Mouse (Mus musculus) myocyte (in vitro differentiated cells): ENCODE data around the gene Aaas. TPM values are rescaled to one million over a fixed set of nuclear protein-coding genes. Genes with fewer than 3 reads are reported as not detected.

Experiments
- H3K27me3 ChIP-seq: one replicate; pipeline ENCODE4 v1.6.1; 2011; ENCODE audit not compliant: control insufficient read depth, insufficient read depth, insufficient read length
- H3K36me3 ChIP-seq: one replicate; pipeline ENCODE4 v1.6.1; 2011; ENCODE audit not compliant: control insufficient read depth, insufficient read depth
- H3K4me2 ChIP-seq: one replicate; pipeline ENCODE4 v1.6.1; 2011; ENCODE audit warnings: low read depth, control low read depth
- H3K4me3 ChIP-seq: one replicate; pipeline ENCODE4 v1.5.1; 2011; ENCODE audit warnings: mild to moderate bottlenecking, control low read depth, moderate library complexity
- H3K79me2 ChIP-seq: one replicate; pipeline ENCODE4 v1.6.1; 2011; ENCODE audit not compliant: control insufficient read depth, insufficient read depth
- H3ac ChIP-seq: one replicate; pipeline ENCODE4 v1.6.1; 2011; ENCODE audit not compliant: control insufficient read depth, insufficient read length
- CEBPB ChIP-seq: IDR thresholded peaks from 2 replicates; pipeline ENCODE4 v1.6.1; 2011; ENCODE audit warnings: mild to moderate bottlenecking, moderate library complexity; ENCODE audit not compliant: poor library complexity, insufficient read depth, severe bottlenecking
- E2F4 ChIP-seq: IDR thresholded peaks from one replicate; pipeline ENCODE4 v1.6.1; 2011; ENCODE audit warnings: mild to moderate bottlenecking, control low read depth, moderate library complexity; ENCODE audit not compliant: insufficient read depth
- MAX ChIP-seq: IDR thresholded peaks from one replicate; pipeline ENCODE4 v1.6.1; 2011; ENCODE audit warnings: low read depth, mild to moderate bottlenecking, control low read depth
- MYOD1 ChIP-seq, 3 experiments: IDR thresholded peaks; one replicate each; pipeline ENCODE4 v1.6.1; 2011; ENCODE audit warnings: control low read depth in 2 of 3, low read depth in 2 of 3, mild to moderate bottlenecking in 2 of 3, moderate library complexity in 1 of 3; ENCODE audit not compliant: insufficient read length in 2 of 3, control insufficient read depth in 1 of 3
- MYOG ChIP-seq, 3 experiments: IDR thresholded peaks; one replicate each; pipeline ENCODE4 v1.6.1; 2011; ENCODE audit warnings: control low read depth in 2 of 3, low read depth in 2 of 3, mild to moderate bottlenecking in 2 of 3; ENCODE audit not compliant: insufficient read length in 2 of 3, control insufficient read depth in 1 of 3, insufficient read depth in 1 of 3
- POLR2A ChIP-seq: IDR thresholded peaks from one replicate; pipeline ENCODE4 v1.6.1; 2011; ENCODE audit warnings: low read depth, mild to moderate bottlenecking, control low read depth, moderate library complexity; ENCODE audit not compliant: insufficient read length
- POLR2AphosphoS2 ChIP-seq: IDR thresholded peaks from one replicate; pipeline ENCODE4 v1.6.1; 2011; ENCODE audit warnings: low read depth, control low read depth; ENCODE audit not compliant: insufficient read length
- REST ChIP-seq: IDR thresholded peaks from one replicate; pipeline ENCODE4 v1.6.1; 2011; ENCODE audit warnings: mild to moderate bottlenecking, control low read depth, moderate library complexity; ENCODE audit not compliant: insufficient read depth, insufficient read length
- SRF ChIP-seq: IDR thresholded peaks from one replicate; pipeline ENCODE4 v1.6.1; 2011; ENCODE audit warnings: low read depth; ENCODE audit not compliant: control insufficient read depth, insufficient read length
- TCF12 ChIP-seq: IDR thresholded peaks from one replicate; pipeline ENCODE4 v1.6.1; 2011; ENCODE audit warnings: mild to moderate bottlenecking, control low read depth; ENCODE audit not compliant: poor library complexity, insufficient read depth, severe bottlenecking
- TCF3 ChIP-seq: IDR thresholded peaks from one replicate; pipeline ENCODE4 v1.6.1; 2011; ENCODE audit warnings: low read depth, control low read depth; ENCODE audit not compliant: insufficient read length
- USF1 ChIP-seq: IDR thresholded peaks from one replicate; pipeline ENCODE4 v1.6.1; 2011; ENCODE audit warnings: low read depth, mild to moderate bottlenecking, control low read depth, moderate library complexity
- polyA plus RNA-seq: library from polyadenylated mRNA; unstranded; fragments of >200 nt; fragmentation: generic; extraction: Trizol; gene quantifications from one replicate; pipeline ENCODE4 v1.2.1, GENCODE M21; 2012; ENCODE audit warnings: missing spikeins

The Aaas gene
- 57.5 TPM for polyA plus RNA-seq

- Histone ChIP-seq H3K4me3 (peak within 1 kb of the TSS; percentile 55), H3ac (peak within 1 kb of the TSS; percentile 15), H3K4me2 (peak within 1 kb of the TSS; percentile 79), H3K27me3 (no peaks in the 10 kb centered on the region), H3K36me3 (no peaks in the 10 kb centered on the region), H3K79me2 (peaks cover 9% of the 10 kb centered on the region)
- no peak for TF ChIP-seq USF1
- TF ChIP-seq REST = no peak
- peak in 1 of 3 experiments; percentile 42 for TF ChIP-seq MYOG (IDR thresholded peaks at IDR 0.05; ENCODE audit: control insufficient read depth in 1 of 3, insufficient read depth in 1 of 3, insufficient read length in 2 of 3, low read depth in 2 of 3)
- no peak for TF ChIP-seq MYOD1 (IDR thresholded peaks at IDR 0.05; ENCODE audit: control insufficient read depth in 1 of 3, insufficient read length in 2 of 3, low read depth in 2 of 3)
- TF ChIP-seq POLR2A = peak; percentile 75
- TF ChIP-seq CEBPB = no peak
- peak; percentile 50 for TF ChIP-seq MAX
- TF ChIP-seq POLR2AphosphoS2 = peak; percentile 77
- no peak for TF ChIP-seq TCF3
- peak; percentile 77 for TF ChIP-seq SRF
- TF ChIP-seq E2F4 = peak; percentile 99
- TF ChIP-seq TCF12 = no peak
Measured at GRCm38 (mm10) chr15:102350138-102350941, at the start of gene Aaas. Aaas (minus strand) TSS chr15:102350771.

- Histone ChIP-seq H3K79me2 (no peaks in the 10 kb centered on the region), H3K27me3 (no peaks in the 10 kb centered on the region), H3K36me3 (no peaks in the 10 kb centered on the region), H3K4me3 (peak overlapping the region; percentile 44), H3K4me2 (peak overlapping the region; percentile 89), H3ac (no peak overlapping the region)
- TF ChIP-seq MYOD1 (IDR thresholded peaks at IDR 0.05; ENCODE audit: control insufficient read depth in 1 of 3, insufficient read length in 2 of 3, low read depth in 2 of 3) (peak; percentile 4 to 81 (median 52)), E2F4 (no peak), POLR2AphosphoS2 (peak; percentile 81), SRF (no peak), MAX (no peak), REST (no peak), TCF12 (no peak), CEBPB (no peak), MYOG (IDR thresholded peaks at IDR 0.05; ENCODE audit: control insufficient read depth in 1 of 3, insufficient read depth in 1 of 3, insufficient read length in 2 of 3, low read depth in 2 of 3) (peak; percentile 19 to 77 (median 47)), POLR2A (peak; percentile 67), TCF3 (no peak), USF1 (no peak)
Measured at GRCm38 (mm10) chr15:102399229-102400221, 49.0 kb upstream of the Aaas start.

- Histone ChIP-seq H3K36me3 (no peaks in the 10 kb centered on the region), H3K4me2 (peak overlapping the region; percentile 89), H3K27me3 (no peaks in the 10 kb centered on the region), H3ac (no peak overlapping the region), H3K79me2 (no peaks in the 10 kb centered on the region), H3K4me3 (peak overlapping the region; percentile 44)
- TF ChIP-seq SRF (no peak), E2F4 (no peak), POLR2A (no peak), REST (no peak), MAX (no peak), MYOD1 (IDR thresholded peaks at IDR 0.05; ENCODE audit: control insufficient read depth in 1 of 3, insufficient read length in 2 of 3, low read depth in 2 of 3) (no peak)
Measured at GRCm38 (mm10) chr15:102398629-102399028, 48.1 kb upstream of the Aaas start.

GRCm38 (mm10) chr15:102395061-102395460, 44.5 kb upstream of the Aaas start:
- TF ChIP-seq TCF3 (no peak), POLR2A (no peak), POLR2AphosphoS2 (no peak), MYOG (IDR thresholded peaks at IDR 0.05; ENCODE audit: control insufficient read depth in 1 of 3, insufficient read depth in 1 of 3, insufficient read length in 2 of 3, low read depth in 2 of 3) (no peak), SRF (no peak), MAX (no peak), TCF12 (no peak), USF1 (no peak), REST (no peak)
- Histone ChIP-seq H3K27me3 (no peaks in the 10 kb centered on the region), H3K4me2 (no peak overlapping the region), H3K79me2 (no peaks in the 10 kb centered on the region), H3ac (no peak overlapping the region), H3K4me3 (no peak overlapping the region), H3K36me3 (no peaks in the 10 kb centered on the region)
